Mouse (Mus musculus): ENCODE data around the gene Fgd1. TPM values are rescaled to one million over a fixed set of nuclear protein-coding genes. Genes with fewer than 3 reads are reported as not detected.

Fgd1 gene
- polyA plus RNA-seq, 1 experiment from 2014 or later, result 16.0 TPM

DNA sequence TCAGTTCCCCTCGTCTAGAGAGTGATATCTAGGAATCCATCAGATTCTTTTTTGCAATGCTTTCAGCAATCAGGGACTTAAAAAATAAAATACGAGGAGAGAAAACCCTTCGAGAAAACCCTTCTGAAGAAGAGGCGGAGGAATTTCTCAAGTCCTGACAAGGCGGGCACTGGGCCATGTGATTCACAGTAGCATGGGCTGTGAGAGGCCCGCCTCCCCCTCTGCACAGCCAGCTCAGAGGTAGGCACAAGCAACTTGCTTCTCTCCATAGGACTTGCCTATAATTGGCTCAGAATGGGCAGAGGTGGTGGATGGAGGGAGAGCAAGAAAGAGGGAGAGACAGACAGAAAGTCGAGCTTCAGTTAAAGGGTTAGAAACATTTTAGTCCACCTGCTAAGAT, 4.4 kb downstream of the Fgd1 start:
- Histone ChIP-seq H3K27me3 (peaks cover 5% of the 10 kb centered on the region; the same call in 1 of the 2 replicates), H3K4me3 (no peak overlapping the region), H3K36me3 (no peaks in the 10 kb centered on the region), H3K9ac (no peak overlapping the region), H3K4me2 (replicated peaks) (no peak overlapping the region), H3K27ac (no peak overlapping the region), H3K9me3 (replicated peaks) (no peaks in the 10 kb centered on the region), H3K4me1 (peaks cover 21% of the 10 kb centered on the region)
- WGBS, result 73% methylated on average over 7 of the region's 7 CpGs
- no peak for ATAC-seq (ENCODE audit: low FRiP score)

DNA sequence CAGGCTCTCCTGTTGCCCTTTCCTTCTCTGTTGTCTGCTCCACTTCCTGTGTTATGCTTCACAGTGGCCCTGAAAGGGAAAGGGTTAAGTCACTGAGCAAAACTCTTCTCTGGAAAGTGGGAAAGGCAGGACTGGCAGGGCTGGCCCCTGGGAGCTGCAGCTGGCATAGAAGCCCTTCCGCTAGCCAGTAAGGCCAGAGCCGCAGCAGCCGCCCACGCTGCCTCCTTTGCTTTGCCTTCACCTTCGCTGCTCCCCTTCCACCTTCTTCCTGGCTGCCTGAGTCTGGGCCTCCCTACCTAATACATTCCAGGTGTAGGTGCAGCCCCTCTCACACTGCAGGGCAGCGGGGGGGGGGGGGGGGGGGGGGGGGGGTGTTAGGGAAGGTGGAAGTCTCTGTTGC, 8.5 kb downstream of the Fgd1 start:
- peaks cover 9% of the 10 kb centered on the region for H3K4me1 ChIP-seq
- H3K27ac ChIP-seq, result no peak overlapping the region
- no peak overlapping the region for H3K4me3 ChIP-seq
- WGBS, result 89% methylated on average over 5 of the region's 6 CpGs
- H3K9me3 ChIP-seq (replicated peaks), result no peaks in the 10 kb centered on the region
- H3K4me2 ChIP-seq (replicated peaks), result no peak overlapping the region
- no peaks in the 10 kb centered on the region for H3K36me3 ChIP-seq
- ATAC-seq (ENCODE audit: low FRiP score), result no peak
- H3K27me3 ChIP-seq, result 0 out of 2 replicates have a peak, but pooled peaks cover 2% of the 10 kb centered on the region
- no peak overlapping the region for H3K9ac ChIP-seq

DNA sequence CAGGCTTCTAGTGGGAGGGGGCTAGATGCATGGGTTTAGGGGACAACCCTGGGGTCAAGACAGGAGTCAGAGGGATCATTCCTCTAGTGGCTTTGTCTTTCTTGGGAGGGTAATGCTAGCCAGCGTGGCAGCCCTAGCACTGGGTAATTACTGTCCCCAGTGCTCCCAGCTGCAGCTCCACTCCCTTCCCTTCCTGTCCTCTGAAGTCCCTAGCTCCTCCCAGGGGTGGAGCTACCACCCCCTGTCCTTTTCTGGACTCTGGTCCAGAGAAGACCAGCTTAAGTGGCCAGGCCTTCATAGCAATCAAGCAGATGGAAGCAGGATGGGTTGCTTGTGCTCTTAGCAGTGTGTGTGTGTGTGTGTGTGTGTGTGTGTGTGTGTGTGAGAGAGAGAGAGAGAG, 9.6 kb downstream of the Fgd1 start:
- H3K4me3 ChIP-seq, result no peak overlapping the region
- 10% methylated on average over 1 of the region's 1 CpGs for WGBS
- no peak overlapping the region for H3K4me2 ChIP-seq (replicated peaks)
- ATAC-seq (ENCODE audit: low FRiP score), result no peak
- H3K9ac ChIP-seq, result no peak overlapping the region
- H3K9me3 ChIP-seq (replicated peaks), result no peaks in the 10 kb centered on the region
- no peaks in the 10 kb centered on the region for H3K36me3 ChIP-seq
- no peaks in the 10 kb centered on the region for H3K4me1 ChIP-seq
- H3K27me3 ChIP-seq, result 0 out of 2 replicates have a peak, but pooled peaks cover 2% of the 10 kb centered on the region
- H3K27ac ChIP-seq, result no peak overlapping the region

DNA sequence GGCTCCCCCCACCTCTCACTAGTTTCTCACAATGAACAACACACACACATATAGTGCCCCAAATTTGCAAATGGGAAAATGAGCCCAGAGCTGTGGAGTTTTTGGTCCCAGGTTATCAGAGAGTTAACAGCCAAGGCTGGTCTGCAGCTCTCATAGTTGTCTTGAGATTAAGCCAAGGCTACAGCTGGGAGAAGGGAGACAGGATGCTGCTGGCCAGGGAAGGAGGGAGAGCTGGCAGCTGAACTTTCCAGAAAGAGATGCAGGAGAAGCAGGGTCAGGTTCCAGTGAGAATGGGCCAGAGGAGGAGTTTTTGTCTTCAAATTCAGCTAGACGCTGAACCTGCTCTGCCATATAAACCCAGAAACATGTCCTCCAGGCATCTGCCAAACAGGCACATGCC, 13.4 kb downstream of the Fgd1 start:
- H3K4me2 ChIP-seq (replicated peaks), result no peak overlapping the region
- no peaks in the 10 kb centered on the region for H3K27me3 ChIP-seq
- no peak for ATAC-seq (ENCODE audit: low FRiP score)
- H3K9ac ChIP-seq, result no peak overlapping the region
- H3K9me3 ChIP-seq (replicated peaks), result no peaks in the 10 kb centered on the region
- no peaks in the 10 kb centered on the region for H3K4me1 ChIP-seq
- WGBS, result 65% methylated on average over 1 of the region's 1 CpGs
- no peak overlapping the region for H3K27ac ChIP-seq
- H3K36me3 ChIP-seq, result no peaks in the 10 kb centered on the region
- no peak overlapping the region for H3K4me3 ChIP-seq

DNA sequence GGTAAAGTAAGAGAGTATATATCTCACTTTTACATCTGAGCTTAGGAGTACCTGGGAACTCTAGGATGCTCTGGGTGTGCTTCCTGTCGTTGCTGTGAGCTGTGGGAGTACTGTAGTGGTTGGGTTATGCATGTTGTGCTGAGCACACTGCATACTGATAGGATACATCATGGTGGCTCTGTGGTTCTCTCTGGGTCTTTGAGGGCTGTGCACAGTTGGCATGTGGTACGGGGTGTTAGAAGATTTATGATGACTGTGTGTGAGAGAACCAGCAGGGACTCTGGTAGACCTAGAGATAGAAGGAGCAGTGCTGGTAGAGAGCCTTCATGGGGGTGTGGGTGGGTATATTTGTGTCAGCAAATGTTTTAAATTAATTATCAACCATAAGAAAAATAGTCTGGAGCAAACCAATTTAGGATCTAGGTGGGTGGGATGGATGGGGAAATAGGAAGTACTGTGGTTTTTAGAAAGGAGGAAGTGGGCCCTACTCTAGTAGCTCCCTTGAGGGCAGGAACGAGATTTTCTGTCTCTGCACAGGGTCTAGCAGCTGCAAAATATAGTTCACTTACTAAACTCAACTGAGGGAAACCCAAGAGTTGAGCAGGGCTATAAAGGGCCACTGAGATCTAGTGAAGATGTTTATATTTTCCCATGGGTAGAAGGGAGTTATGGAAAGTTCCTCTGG, 15.8 kb downstream of the Fgd1 start:
- Histone ChIP-seq H3K36me3 (no peaks in the 10 kb centered on the region), H3K4me1 (no peaks in the 10 kb centered on the region), H3K4me3 (no peak overlapping the region), H3K9me3 (replicated peaks) (no peaks in the 10 kb centered on the region), H3K9ac (no peak overlapping the region), H3K27ac (no peak overlapping the region), H3K4me2 (replicated peaks) (no peak overlapping the region), H3K27me3 (no peaks in the 10 kb centered on the region)
- WGBS, result 75% methylated on average over 3 of the region's 3 CpGs
- no peak for ATAC-seq (ENCODE audit: low FRiP score)

DNA sequence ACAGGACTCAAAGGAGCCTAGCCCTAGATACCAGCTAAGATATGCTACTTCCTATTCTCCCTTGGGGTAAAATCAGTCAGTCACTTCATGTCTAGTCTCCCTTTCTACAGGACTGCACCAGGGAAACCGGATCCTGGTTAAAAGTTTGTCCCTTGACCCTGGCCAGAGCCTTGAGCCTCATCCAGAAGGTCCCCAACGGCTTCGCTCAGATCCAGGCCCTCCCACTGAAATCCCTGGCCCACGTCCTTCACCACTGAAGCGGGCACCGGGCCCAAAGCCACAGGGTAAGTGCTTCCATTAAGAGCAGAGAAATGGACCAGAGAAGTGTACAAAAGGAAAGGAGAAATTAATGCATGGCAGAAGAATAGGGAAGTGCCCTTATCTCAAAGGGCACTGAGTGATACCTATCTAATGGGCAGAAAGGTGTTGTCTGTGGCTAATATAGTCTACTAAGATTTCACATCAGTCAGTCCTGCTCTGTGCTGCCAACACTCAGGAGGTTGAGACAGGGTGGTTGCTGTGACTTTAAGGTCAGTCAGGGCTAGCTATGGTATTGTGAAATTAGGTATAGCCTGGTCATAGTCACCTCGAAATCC, 20.2 kb downstream of the Fgd1 start:
- Histone ChIP-seq H3K9me3 (replicated peaks) (no peaks in the 10 kb centered on the region), H3K27ac (no peak overlapping the region), H3K36me3 (peaks cover 22% of the 10 kb centered on the region; the same call in 1 of the 2 replicates), H3K9ac (no peak overlapping the region), H3K4me3 (no peak overlapping the region), H3K27me3 (no peaks in the 10 kb centered on the region), H3K4me1 (no peaks in the 10 kb centered on the region), H3K4me2 (replicated peaks) (no peak overlapping the region)
- 85% methylated on average over 7 of the region's 7 CpGs for WGBS
- ATAC-seq (ENCODE audit: low FRiP score), result no peak

DNA sequence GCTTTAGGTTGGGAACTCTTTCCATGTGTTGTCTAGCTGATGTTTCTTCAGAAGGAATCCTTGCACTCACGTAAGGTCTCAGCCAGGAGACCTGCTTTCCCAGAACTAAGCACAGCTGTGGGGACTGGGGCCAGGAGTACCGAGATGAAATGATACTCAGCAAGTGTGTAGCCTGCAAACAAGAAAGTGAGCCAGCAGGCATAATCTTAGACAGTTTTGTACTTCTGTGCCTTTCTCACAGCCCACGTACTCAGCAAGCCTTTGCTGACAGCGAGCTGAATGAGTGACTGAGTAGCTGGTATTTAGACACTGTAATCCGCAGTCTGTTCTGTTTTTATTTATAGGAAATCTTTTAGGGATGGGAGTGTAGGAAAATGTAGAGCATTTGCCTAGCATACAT, 21.9 kb downstream of the Fgd1 start:
- H3K9ac ChIP-seq, result no peak overlapping the region
- no peak for ATAC-seq (ENCODE audit: low FRiP score)
- H3K9me3 ChIP-seq (replicated peaks), result no peaks in the 10 kb centered on the region
- H3K4me2 ChIP-seq (replicated peaks), result no peak overlapping the region
- no peak overlapping the region for H3K4me3 ChIP-seq
- no peaks in the 10 kb centered on the region for H3K4me1 ChIP-seq
- H3K27me3 ChIP-seq, result no peaks in the 10 kb centered on the region
- 98% methylated on average over 5 of the region's 5 CpGs for WGBS
- no peak overlapping the region for H3K27ac ChIP-seq
- peaks cover 33% of the 10 kb centered on the region; the same call in 1 of the 2 replicates for H3K36me3 ChIP-seq

DNA sequence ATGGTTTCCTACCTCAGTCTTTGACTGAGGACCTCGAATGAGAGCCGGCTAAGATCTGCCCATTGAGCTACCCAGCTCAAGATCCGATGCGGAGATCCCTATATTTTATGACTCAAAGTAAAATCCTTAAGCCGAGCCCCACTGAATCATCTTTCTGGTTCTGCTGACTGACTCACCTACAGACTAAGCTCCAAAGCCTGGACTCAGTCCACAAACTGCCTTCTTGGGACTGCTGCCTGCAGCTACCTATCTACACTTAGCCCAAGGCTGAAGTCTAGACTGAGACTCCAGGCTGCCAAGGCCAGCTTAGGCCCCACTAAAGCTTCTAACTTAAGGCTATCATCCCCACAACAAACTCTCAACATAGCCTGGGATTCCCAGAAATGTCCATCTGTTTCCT, 30.1 kb downstream of the Fgd1 start:
- no peak overlapping the region for H3K4me2 ChIP-seq (replicated peaks)
- no peak overlapping the region for H3K27ac ChIP-seq
- H3K9me3 ChIP-seq (replicated peaks), result no peaks in the 10 kb centered on the region
- 92% methylated on average over 5 of the region's 5 CpGs for WGBS
- no peaks in the 10 kb centered on the region for H3K4me1 ChIP-seq
- H3K36me3 ChIP-seq, result peaks cover 22% of the 10 kb centered on the region; the same call in 1 of the 2 replicates
- H3K4me3 ChIP-seq, result no peak overlapping the region
- no peak overlapping the region for H3K9ac ChIP-seq
- no peak for ATAC-seq (ENCODE audit: low FRiP score)
- H3K27me3 ChIP-seq, result no peaks in the 10 kb centered on the region

DNA sequence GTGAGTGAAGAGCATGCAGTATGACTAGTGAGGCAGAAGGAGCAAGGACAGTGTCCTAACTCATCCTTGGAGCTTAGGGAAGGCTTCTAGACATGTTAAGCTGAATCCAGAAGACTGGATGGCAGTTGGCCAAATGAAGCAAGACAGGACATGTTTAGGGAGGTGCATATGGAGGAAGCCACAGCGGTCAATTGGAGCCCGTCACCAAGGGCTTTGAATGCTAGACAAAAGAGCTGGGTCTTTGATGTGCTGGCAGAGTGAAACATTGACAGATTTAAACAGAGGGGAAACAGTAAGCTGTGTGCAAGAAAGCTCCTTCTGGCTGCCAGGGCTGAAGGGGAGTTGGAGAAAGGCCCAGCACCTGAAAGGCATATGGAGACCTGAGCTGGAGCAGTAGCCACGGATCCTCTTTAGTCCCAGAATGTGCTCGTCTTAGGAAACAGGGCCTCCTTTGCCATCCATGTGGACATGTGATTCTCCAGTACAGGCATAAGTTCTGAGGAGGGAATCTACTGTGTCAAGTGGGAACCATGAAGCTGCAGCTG, 31.1 kb downstream of the Fgd1 start:
- Histone ChIP-seq H3K4me3 (no peak overlapping the region), H3K4me1 (no peaks in the 10 kb centered on the region), H3K4me2 (replicated peaks) (no peak overlapping the region), H3K9ac (no peak overlapping the region), H3K27ac (no peak overlapping the region), H3K36me3 (peaks cover 16% of the 10 kb centered on the region; the same call in 1 of the 2 replicates), H3K27me3 (no peaks in the 10 kb centered on the region), H3K9me3 (replicated peaks) (no peaks in the 10 kb centered on the region)
- no peak for ATAC-seq (ENCODE audit: low FRiP score)
- 58% methylated on average over 4 of the region's 4 CpGs for WGBS

DNA sequence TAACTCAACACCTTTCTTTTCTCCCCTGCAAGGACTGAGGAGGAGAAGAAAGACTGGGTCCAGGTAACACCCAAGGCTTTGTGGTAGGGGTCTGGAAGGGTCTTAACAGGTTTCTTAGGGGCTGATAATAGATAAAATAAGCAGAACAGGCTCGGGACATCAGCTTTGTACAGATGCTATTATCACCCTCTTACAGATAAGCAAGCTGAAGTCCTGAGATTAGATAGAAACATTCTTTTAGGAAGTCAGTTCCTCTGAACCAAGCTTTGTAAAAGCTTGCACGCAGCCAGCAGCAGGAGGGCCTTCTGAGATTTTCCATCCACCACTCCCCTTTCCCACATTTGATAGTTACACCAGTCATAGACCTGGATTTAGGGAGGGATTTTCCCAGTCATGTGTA, 39.6 kb downstream of the Fgd1 start:
- H3K27me3 ChIP-seq, result peaks cover 3% of the 10 kb centered on the region; the same call in 1 of the 2 replicates
- ATAC-seq (ENCODE audit: low FRiP score), result no peak
- no peak overlapping the region for H3K9ac ChIP-seq
- no peak overlapping the region for H3K4me3 ChIP-seq
- H3K9me3 ChIP-seq (replicated peaks), result no peaks in the 10 kb centered on the region
- no peak overlapping the region for H3K27ac ChIP-seq
- 87% methylated on average over 2 of the region's 2 CpGs for WGBS
- H3K4me1 ChIP-seq, result no peaks in the 10 kb centered on the region
- no peak overlapping the region for H3K4me2 ChIP-seq (replicated peaks)
- peaks cover 36% of the 10 kb centered on the region for H3K36me3 ChIP-seq

DNA sequence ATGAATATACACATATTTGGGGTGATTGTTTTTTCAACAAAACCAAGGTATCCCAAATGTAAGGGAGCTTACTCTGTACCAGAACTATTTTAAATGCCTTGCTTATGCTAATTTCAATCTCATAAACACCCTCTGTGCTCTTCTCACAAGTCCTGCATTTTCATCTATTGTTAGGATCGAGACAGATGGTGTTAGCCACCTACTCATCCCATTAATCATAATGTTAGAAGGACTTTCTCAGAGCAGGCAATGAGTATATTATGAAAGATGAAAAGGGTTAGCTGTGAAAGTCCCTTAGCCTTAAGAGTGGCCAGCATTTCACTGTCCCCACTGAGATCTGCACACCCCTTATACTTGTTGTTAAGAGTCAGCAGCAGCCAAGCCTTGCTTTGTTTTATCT, 41.5 kb downstream of the Fgd1 start:
- WGBS, result 59% methylated on average over 1 of the region's 1 CpGs
- H3K27ac ChIP-seq, result no peak overlapping the region
- H3K9me3 ChIP-seq (replicated peaks), result no peaks in the 10 kb centered on the region
- H3K4me1 ChIP-seq, result no peaks in the 10 kb centered on the region
- H3K27me3 ChIP-seq, result peaks cover 3% of the 10 kb centered on the region; the same call in 1 of the 2 replicates
- ATAC-seq (ENCODE audit: low FRiP score), result no peak
- peaks cover 33% of the 10 kb centered on the region; the same call in 1 of the 2 replicates for H3K36me3 ChIP-seq
- no peak overlapping the region for H3K4me2 ChIP-seq (replicated peaks)
- no peak overlapping the region for H3K9ac ChIP-seq
- no peak overlapping the region for H3K4me3 ChIP-seq

DNA sequence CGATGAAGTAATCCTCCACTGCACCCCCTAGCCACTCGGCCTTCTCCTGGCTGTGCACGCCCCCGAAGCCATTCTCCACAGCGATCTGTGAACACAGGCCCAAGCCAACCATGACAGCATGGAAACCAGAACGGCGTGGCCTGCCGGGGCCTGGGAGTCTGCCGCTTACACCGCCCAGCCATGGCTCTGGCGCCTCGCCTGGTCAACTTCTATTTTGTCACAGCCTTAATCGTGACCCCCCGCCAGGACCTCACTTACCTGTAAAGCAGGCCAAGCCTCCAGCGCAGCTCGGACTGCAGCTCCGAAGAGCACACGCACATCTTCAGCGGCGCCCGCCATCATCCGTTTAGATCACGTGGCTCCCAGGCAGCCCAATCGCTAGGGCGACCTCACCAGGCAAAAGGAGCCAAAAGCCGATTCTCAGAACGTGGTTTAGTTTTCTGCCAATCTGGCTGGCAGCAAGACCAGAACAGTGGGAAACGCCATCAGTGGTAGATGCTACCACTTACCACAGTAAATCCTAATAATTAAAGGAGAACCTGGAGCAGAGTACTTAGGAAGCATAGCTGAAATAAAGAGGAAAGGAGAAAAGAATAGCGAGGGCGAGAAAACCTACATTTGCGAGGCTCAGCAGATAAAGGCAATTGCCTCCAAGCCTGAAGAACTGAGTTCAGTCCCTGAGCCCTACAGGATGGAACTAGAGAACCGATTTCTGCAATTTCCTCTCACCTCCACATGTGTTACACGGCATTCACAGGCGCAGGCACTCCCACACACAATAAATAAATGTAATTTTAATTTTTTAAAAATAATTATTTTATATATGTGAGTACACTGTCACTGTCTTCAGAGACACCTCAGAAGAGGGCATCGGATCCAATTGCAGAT, 50.5 kb downstream of the Fgd1 start, which contains the start of gene Tsr2:
TSS of gene Tsr2 (minus strand) at position 373 of the 888 bp plus-strand sequence.
- peak; percentile 93 for ATAC-seq (ENCODE audit: low FRiP score)
- Histone ChIP-seq H3K36me3 (no peaks in the 10 kb centered on the region), H3K9me3 (replicated peaks) (no peaks in the 10 kb centered on the region), H3K9ac (peak within 1 kb of the TSS; percentile 67), H3K27ac (peak within 1 kb of the TSS; percentile 23; the same call in 1 of the 2 replicates), H3K27me3 (no peaks in the 10 kb centered on the region), H3K4me2 (replicated peaks) (peak within 1 kb of the TSS; percentile 56), H3K4me3 (peak within 1 kb of the TSS; percentile 64), H3K4me1 (0 out of 2 replicates have a peak, but pooled peaks cover 2% of the 10 kb centered on the region)
- 31% methylated on average over 35 of the region's 35 CpGs for WGBS

Data from hindbrain, embryonic 12.5 days (tissue).